Mouse (Mus musculus) cerebellum, postnatal 36 days (tissue): ENCODE data around the gene Wfdc1.

Experiments
- DNase-seq, 2 experiments: peaks; one replicate each; pipeline ENCODE4 v3.0.0; 2021 to 2022; ENCODE audit warnings: mixed read lengths in 2 of 2

Wfdc1 gene

GRCm38 (mm10) chr8:119737093-119737900 lies 71.1 kb downstream of the Wfdc1 start:
- no peak for DNase-seq
